Mouse (Mus musculus) CH12.LX (cell line): ENCODE results near the gene Tpm1.

Source experiments
- BHLHE40 ChIP-seq: IDR thresholded peaks from 2 replicates; pipeline ENCODE4 v1.6.1; 2011; ENCODE audit warnings: mild to moderate bottlenecking, low read depth, low read length, improper control_type of control experiment
- CTCF ChIP-seq, 2 experiments: IDR thresholded peaks in 1 of 2; conservative IDR thresholded peaks in 1 of 2; 2 replicates each; pipeline ENCODE4 v1.5.1; 2011 to 2012; ENCODE audit warnings: low read depth in 2 of 2, low read length in 2 of 2, improper control_type of control experiment in 1 of 2, inconsistent platforms in 1 of 2, mild to moderate bottlenecking in 1 of 2, moderate library complexity in 1 of 2
- ETS1 ChIP-seq: conservative IDR thresholded peaks from 2 replicates; pipeline ENCODE4 v1.6.1; 2012; ENCODE audit warnings: low read depth, mild to moderate bottlenecking, inconsistent platforms, low read length, improper control_type of control experiment, moderate library complexity
- NELFE ChIP-seq: IDR thresholded peaks from 2 replicates; pipeline ENCODE4 v1.6.1; 2011; ENCODE audit warnings: low read depth, low read length, improper control_type of control experiment
- PAX5 ChIP-seq: IDR thresholded peaks from 2 replicates; pipeline ENCODE4 v1.6.1; 2012; ENCODE audit warnings: low read length, inconsistent platforms, mixed read lengths
- POLR2A ChIP-seq: IDR thresholded peaks from 2 replicates; pipeline ENCODE4 v1.6.1; 2011; ENCODE audit warnings: low read depth, mild to moderate bottlenecking, improper control_type of control experiment, low read length
- USF1 ChIP-seq: IDR thresholded peaks from 2 replicates; pipeline ENCODE4 v1.6.1; 2014; ENCODE audit warnings: low read depth, mild to moderate bottlenecking, inconsistent platforms, low read length, improper control_type of control experiment
- ZKSCAN1 ChIP-seq: IDR thresholded peaks from 2 replicates; pipeline ENCODE4 v1.6.1; 2012; ENCODE audit warnings: low read depth, inconsistent platforms, low read length, improper control_type of control experiment, borderline replicate concordance
- ZMIZ1 ChIP-seq: IDR thresholded peaks from 2 replicates; pipeline ENCODE4 v1.6.1; 2012; ENCODE audit warnings: low read depth, mild to moderate bottlenecking, inconsistent platforms, low read length, improper control_type of control experiment
- ZNF384 ChIP-seq: IDR thresholded peaks from 2 replicates; pipeline ENCODE4 v1.6.1; 2012; ENCODE audit warnings: low read depth, low read length, improper control_type of control experiment, inconsistent platforms

- TF ChIP-seq USF1 (no peak), ZKSCAN1 (no peak), ZNF384 (no peak), NELFE (no peak), CTCF (conservative IDR thresholded peaks at IDR 0.05 in 1 of 2, IDR thresholded peaks at IDR 0.05 in 1 of 2; ENCODE audit: low read depth in 2 of 2, low read length in 2 of 2) (no peak), ETS1 (no peak), ZMIZ1 (no peak), POLR2A (no peak), BHLHE40 (no peak), PAX5 (no peak)
Observed at GRCm38 (mm10) chr9:67050736-67051337, 1.6 kb upstream of the Tpm1 start.
